Mouse (Mus musculus): ENCODE data around the gene 4930432K21Rik. TPM values are rescaled to one million over a fixed set of nuclear protein-coding genes. Genes with fewer than 3 reads are reported as not detected.

The 4930432K21Rik gene
- polyA plus RNA-seq, 1 experiment from 2014 or later, result 1.8 TPM

- Histone ChIP-seq H3K27ac (replicated peaks) (no peak overlapping the region), H3K36me3 (replicated peaks) (peaks cover 57% of the 10 kb centered on the region), H3K4me3 (no peak overlapping the region), H3K27me3 (replicated peaks; ENCODE audit: low read depth, poor library complexity, severe bottlenecking) (no peaks in the 10 kb centered on the region), H3K4me1 (no peaks in the 10 kb centered on the region), H3K9me3 (no peaks in the 10 kb centered on the region)
- WGBS, result 90% methylated on average over 5 of the region's 5 CpGs
- DNase-seq (ENCODE audit: low spot score), result no peak
Measured at GRCm38 (mm10) chr8:84170096-84170495, 22.3 kb downstream of the 4930432K21Rik start.

GRCm38 (mm10) chr8:84173861-84174260 lies 26.0 kb downstream of the 4930432K21Rik start:
- H3K4me1 ChIP-seq, result peaks cover 20% of the 10 kb centered on the region
- no peaks in the 10 kb centered on the region for H3K9me3 ChIP-seq
- no peak overlapping the region for H3K27ac ChIP-seq (replicated peaks)
- DNase-seq (ENCODE audit: low spot score), result no peak
- H3K4me3 ChIP-seq, result no peak overlapping the region
- 85% methylated on average over 6 of the region's 6 CpGs for WGBS
- peaks cover 87% of the 10 kb centered on the region for H3K36me3 ChIP-seq (replicated peaks)
- no peaks in the 10 kb centered on the region for H3K27me3 ChIP-seq (replicated peaks; ENCODE audit: low read depth, poor library complexity, severe bottlenecking)

- DNase-seq (ENCODE audit: low spot score), result no peak
- H3K4me3 ChIP-seq, result no peak overlapping the region
- no peaks in the 10 kb centered on the region for H3K9me3 ChIP-seq
- H3K27ac ChIP-seq (replicated peaks), result no peak overlapping the region; the same call in 1 of the 2 replicates
- no peaks in the 10 kb centered on the region for H3K27me3 ChIP-seq (replicated peaks; ENCODE audit: low read depth, poor library complexity, severe bottlenecking)
- peaks cover 46% of the 10 kb centered on the region for H3K4me1 ChIP-seq
- 26% methylated on average over 3 of the region's 3 CpGs for WGBS
- H3K36me3 ChIP-seq (replicated peaks), result peaks cover 80% of the 10 kb centered on the region
Measured at GRCm38 (mm10) chr8:84176560-84176959, 28.7 kb downstream of the 4930432K21Rik start.

- 89% methylated on average over 3 of the region's 3 CpGs for WGBS
- Histone ChIP-seq H3K27ac (replicated peaks) (no peak overlapping the region), H3K4me3 (no peak overlapping the region), H3K36me3 (replicated peaks) (peaks cover 77% of the 10 kb centered on the region), H3K27me3 (replicated peaks; ENCODE audit: low read depth, poor library complexity, severe bottlenecking) (no peaks in the 10 kb centered on the region), H3K4me1 (peaks cover 54% of the 10 kb centered on the region), H3K9me3 (no peaks in the 10 kb centered on the region)
- no peak for DNase-seq (ENCODE audit: low spot score)
Measured at GRCm38 (mm10) chr8:84177405-84177804, 29.6 kb downstream of the 4930432K21Rik start.

GRCm38 (mm10) chr8:84178592-84178991 lies 30.8 kb downstream of the 4930432K21Rik start:
- H3K4me3 ChIP-seq, result no peak overlapping the region
- H3K36me3 ChIP-seq (replicated peaks), result peaks cover 66% of the 10 kb centered on the region
- H3K9me3 ChIP-seq, result no peaks in the 10 kb centered on the region
- 81% methylated on average over 8 of the region's 8 CpGs for WGBS
- H3K4me1 ChIP-seq, result peaks cover 64% of the 10 kb centered on the region
- DNase-seq (ENCODE audit: low spot score), result no peak
- peak overlapping the region; percentile 97; the same call in 1 of the 2 replicates for H3K27ac ChIP-seq (replicated peaks)
- H3K27me3 ChIP-seq (replicated peaks; ENCODE audit: low read depth, poor library complexity, severe bottlenecking), result no peaks in the 10 kb centered on the region

- no peak for DNase-seq (ENCODE audit: low spot score)
- H3K4me3 ChIP-seq, result peak overlapping the region; percentile 53
- peak overlapping the region; percentile 97 for H3K27ac ChIP-seq (replicated peaks)
- WGBS, result 10% methylated on average over 4 of the region's 4 CpGs
- peaks cover 9% of the 10 kb centered on the region for H3K27me3 ChIP-seq (replicated peaks; ENCODE audit: low read depth, poor library complexity, severe bottlenecking)
- no peaks in the 10 kb centered on the region for H3K9me3 ChIP-seq
- H3K36me3 ChIP-seq (replicated peaks), result peaks cover 52% of the 10 kb centered on the region
- peaks cover 74% of the 10 kb centered on the region for H3K4me1 ChIP-seq
Measured at GRCm38 (mm10) chr8:84179946-84180345, 32.1 kb downstream of the 4930432K21Rik start.

GRCm38 (mm10) chr8:84180530-84181190 lies 32.8 kb downstream of the 4930432K21Rik start:
- no peaks in the 10 kb centered on the region for H3K9me3 ChIP-seq
- peaks cover 45% of the 10 kb centered on the region for H3K36me3 ChIP-seq (replicated peaks)
- WGBS, result 1% methylated on average over 16 of the region's 16 CpGs
- H3K4me3 ChIP-seq, result peak overlapping the region; percentile 53
- peaks cover 13% of the 10 kb centered on the region for H3K27me3 ChIP-seq (replicated peaks; ENCODE audit: low read depth, poor library complexity, severe bottlenecking)
- H3K4me1 ChIP-seq, result peaks cover 74% of the 10 kb centered on the region
- peak overlapping the region; percentile 97 for H3K27ac ChIP-seq (replicated peaks)
- peak; percentile 92 for DNase-seq (ENCODE audit: low spot score)

GRCm38 (mm10) chr8:84182833-84183232 lies 35.0 kb downstream of the 4930432K21Rik start:
- H3K4me1 ChIP-seq, result peaks cover 76% of the 10 kb centered on the region
- WGBS, result 59% methylated on average over 4 of the region's 4 CpGs
- peak overlapping the region; percentile 100 for H3K27ac ChIP-seq (replicated peaks)
- H3K4me3 ChIP-seq, result peak overlapping the region; percentile 91
- H3K36me3 ChIP-seq (replicated peaks), result peaks cover 27% of the 10 kb centered on the region
- peaks cover 25% of the 10 kb centered on the region for H3K27me3 ChIP-seq (replicated peaks; ENCODE audit: low read depth, poor library complexity, severe bottlenecking)
- no peak for DNase-seq (ENCODE audit: low spot score)
- no peaks in the 10 kb centered on the region for H3K9me3 ChIP-seq

- Histone ChIP-seq H3K27me3 (replicated peaks; ENCODE audit: low read depth, poor library complexity, severe bottlenecking) (peaks cover 32% of the 10 kb centered on the region), H3K27ac (replicated peaks) (peak overlapping the region; percentile 100), H3K9me3 (no peaks in the 10 kb centered on the region), H3K4me3 (peak overlapping the region; percentile 91), H3K4me1 (peaks cover 73% of the 10 kb centered on the region), H3K36me3 (replicated peaks) (peaks cover 21% of the 10 kb centered on the region)
- DNase-seq (ENCODE audit: low spot score), result peak; percentile 75
- under 1% methylated on average over 87 of the region's 87 CpGs for WGBS
Measured at GRCm38 (mm10) chr8:84183261-84184084, 35.6 kb downstream of the 4930432K21Rik start.

GRCm38 (mm10) chr8:84184085-84185043 lies 36.5 kb downstream of the 4930432K21Rik start:
- H3K4me1 ChIP-seq, result peaks cover 65% of the 10 kb centered on the region
- peak overlapping the region; percentile 91 for H3K4me3 ChIP-seq
- H3K36me3 ChIP-seq (replicated peaks), result peaks cover 12% of the 10 kb centered on the region; the same call in 1 of the 2 replicates
- no peaks in the 10 kb centered on the region for H3K9me3 ChIP-seq
- peak overlapping the region; percentile 100 for H3K27ac ChIP-seq (replicated peaks)
- H3K27me3 ChIP-seq (replicated peaks; ENCODE audit: low read depth, poor library complexity, severe bottlenecking), result peaks cover 34% of the 10 kb centered on the region
- DNase-seq (ENCODE audit: low spot score), result no peak
- WGBS, result 23% methylated on average over 21 of the region's 21 CpGs

GRCm38 (mm10) chr8:84185117-84185516 lies 37.3 kb downstream of the 4930432K21Rik start, which contains the start of gene Nanos3:
Gene Nanos3 (minus strand): TSS chr8:84185217.
- Histone ChIP-seq H3K4me1 (peaks cover 62% of the 10 kb centered on the region), H3K4me3 (peak within 1 kb of the TSS; percentile 91), H3K27me3 (replicated peaks; ENCODE audit: low read depth, poor library complexity, severe bottlenecking) (peaks cover 34% of the 10 kb centered on the region), H3K27ac (replicated peaks) (peak within 1 kb of the TSS; percentile 100), H3K36me3 (replicated peaks) (peaks cover 9% of the 10 kb centered on the region; the same call in 1 of the 2 replicates), H3K9me3 (no peaks in the 10 kb centered on the region)
- DNase-seq (ENCODE audit: low spot score), result no peak
- WGBS, result 93% methylated on average over 7 of the region's 7 CpGs

GRCm38 (mm10) chr8:84186547-84186946 lies 38.7 kb downstream of the 4930432K21Rik start:
- Histone ChIP-seq H3K9me3 (no peaks in the 10 kb centered on the region), H3K27ac (replicated peaks) (peak overlapping the region; percentile 58), H3K36me3 (replicated peaks) (peaks cover 6% of the 10 kb centered on the region; the same call in 1 of the 2 replicates), H3K4me1 (peaks cover 51% of the 10 kb centered on the region), H3K27me3 (replicated peaks; ENCODE audit: low read depth, poor library complexity, severe bottlenecking) (peaks cover 34% of the 10 kb centered on the region), H3K4me3 (peak overlapping the region; percentile 54)
- WGBS, result 1% methylated on average over 12 of the region's 12 CpGs
- peak; percentile 84 for DNase-seq (ENCODE audit: low spot score)
